8 mouse cellular contexts compared by ENCODE assay signal in the genomic region with DNA sequence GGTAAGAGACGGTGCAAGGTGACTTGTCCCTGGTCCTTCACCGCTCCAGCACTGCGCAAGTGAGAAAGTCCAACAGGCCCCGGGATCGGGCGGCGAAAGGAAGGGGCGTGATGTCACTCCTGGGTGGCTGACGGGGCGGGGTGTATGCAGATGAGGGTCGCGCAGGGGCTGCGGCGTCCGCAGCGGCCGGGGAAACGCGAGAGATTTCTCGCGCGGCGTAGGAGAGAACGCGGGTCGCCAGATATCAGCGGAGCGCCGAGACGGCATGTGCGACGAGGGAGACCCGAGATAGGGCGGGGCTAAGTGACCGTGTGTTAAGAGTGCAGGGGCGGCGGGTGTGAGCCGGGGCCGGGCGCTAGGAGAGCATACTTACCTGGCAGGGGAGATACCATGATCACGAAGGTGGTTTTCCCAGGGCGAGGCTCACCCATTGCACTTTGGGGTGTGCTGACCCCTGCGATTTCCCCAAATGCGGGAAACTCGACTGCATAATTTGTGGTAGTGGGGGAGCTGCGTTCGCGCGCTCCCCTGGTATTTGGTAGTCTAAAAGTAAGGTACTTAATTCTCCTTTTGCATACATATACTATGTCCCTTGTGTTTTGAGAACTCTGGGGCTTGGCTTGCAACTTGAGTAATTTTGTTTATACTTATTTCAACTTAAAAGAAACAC. TPM values are rescaled to one million over a fixed set of nuclear protein-coding genes. Genes with fewer than 3 reads are reported as not detected.
A peak's percentile ranks its signal among the peaks of the same experiment; 100 is the strongest.
DNase-seq lines count a peak whose midpoint lies in the region; ATAC-seq lines count a peak whose summit lies in the region.
"Not testable (repeated sequence)": the region's sequence is repeated elsewhere in the genome, so short reads cannot be mapped to it uniquely, and the experiment has no call there.

No protein-coding gene starts in this region.

- peaks cover 23% of the 10 kb centered on the region for H3K27me3 ChIP-seq in embryonic facial prominence, embryonic 11.5 days (ENCODE audit: control insufficient read depth, insufficient read depth, low read length)
- H3K27me3 ChIP-seq in limb, embryonic 13.5 days, result peaks cover 84% of the 10 kb centered on the region

- not testable (repeated sequence) for H3K4me1 ChIP-seq in embryonic facial prominence, embryonic 11.5 days (ENCODE audit: control insufficient read depth, insufficient read depth, low read length); limb, embryonic 13.5 days

- 0% methylated on average over 44 of the region's 49 CpGs for WGBS in embryonic facial prominence, embryonic 11.5 days
- WGBS in limb, embryonic 13.5 days, result under 1% methylated on average over 49 of the region's 49 CpGs

- not testable (repeated sequence) for H3K36me3 ChIP-seq in embryonic facial prominence, embryonic 11.5 days (replicated peaks; ENCODE audit: control insufficient read depth, insufficient read depth, low read depth, low read length); limb, embryonic 13.5 days

- peak overlapping the region; percentile 50 for H3K9ac ChIP-seq in embryonic facial prominence, embryonic 11.5 days (replicated peaks; ENCODE audit: low read length)
- H3K9ac ChIP-seq in limb, embryonic 13.5 days, result peak overlapping the region; percentile 63

- DNase-seq in R1 (ENCODE audit: low read depth, low spot score), result peak; percentile 93
- peak; percentile 80 for DNase-seq in embryonic facial prominence, embryonic 11.5 days (ENCODE audit: low spot score)
- peak; percentile 25 to 41 for DNase-seq in heart, adult 18-20 months
- peak; percentile 84 for DNase-seq in hindlimb bud, embryonic 11.5 days (ENCODE audit: extremely low spot score, low read depth, low spot score)
- peak; percentile 36 to 41 for DNase-seq in lung, postnatal 4 days
- DNase-seq in urinary bladder, postnatal 14 days (ENCODE audit: low spot score), result peak; percentile 37

- H3K4me2 ChIP-seq in embryonic facial prominence, embryonic 11.5 days (ENCODE audit: low read depth, low read length), result peak overlapping the region; percentile 56
- peak overlapping the region; percentile 68 for H3K4me2 ChIP-seq in limb, embryonic 13.5 days (replicated peaks)

- H3K27ac ChIP-seq in embryonic facial prominence, embryonic 11.5 days (replicated peaks; ENCODE audit: low read depth, low read length); limb, embryonic 13.5 days: not testable (repeated sequence)

- H3K4me3 ChIP-seq in embryonic facial prominence, embryonic 11.5 days (ENCODE audit: low read depth, low read length), result peak overlapping the region; percentile 32
- peak overlapping the region; percentile 44 for H3K4me3 ChIP-seq in limb, embryonic 13.5 days

- peak; percentile 90 for ATAC-seq in embryonic facial prominence, embryonic 11.5 days (replicated peaks; ENCODE audit: insufficient number of reproducible peaks, low FRiP score, low TSS enrichment, low read depth)
- ATAC-seq in limb, embryonic 13.5 days (ENCODE audit: low FRiP score, low read depth), result peak; percentile 81
- 0 out of 2 replicates have a peak, but pooled peaks have one; percentile 16 for ATAC-seq in neutrophil, adult 5-6 weeks (ENCODE audit: extremely low read depth, insufficient number of reproducible peaks, low FRiP score, poor library complexity, severe bottlenecking)

- not testable (repeated sequence) for H3K9me3 ChIP-seq in embryonic facial prominence, embryonic 11.5 days (replicated peaks; ENCODE audit: control insufficient read depth, low read length); limb, embryonic 13.5 days

RNA-seq across cellular contexts. Expression of gene Fcgr1, which starts 34.4 kb away (rescaled TPM):
- 1.3 and 2.1 TPM in 2 replicates for polyA plus RNA-seq in embryonic facial prominence, embryonic 11.5 days (2014; fragmentation: Nextera tagmentation; extraction: Ambion mirVana)
- total RNA-seq in heart, adult 18-20 months (2021), result 1 to 10 TPM in 1 of 2 experiments, under 1 TPM in 1; 0.39 to 1.1 TPM
- polyA plus RNA-seq in limb, embryonic 13.5 days (2015; fragmentation: Nextera tagmentation; extraction: Ambion mirVana), result 1.7 TPM in 2 replicates
- total RNA-seq in neutrophil, adult 5-6 weeks (2017), result 3.7 and 4.9 TPM in 2 replicates

RNA-seq across cellular contexts. Expression of gene Hist2h2bb, which starts 58.6 kb away (rescaled TPM):
- 18.6 and 25.6 TPM in 2 replicates for polyA plus RNA-seq in embryonic facial prominence, embryonic 11.5 days (2014; fragmentation: Nextera tagmentation; extraction: Ambion mirVana)
- total RNA-seq in heart, adult 18-20 months (2021), result 10 to 100 TPM; 30.7 to 37.2 TPM
- polyA plus RNA-seq in limb, embryonic 13.5 days (2015; fragmentation: Nextera tagmentation; extraction: Ambion mirVana), result 13.3 and 15.5 TPM in 2 replicates
- total RNA-seq in neutrophil, adult 5-6 weeks (2017), result 290 and 294 TPM in 2 replicates

RNA-seq across cellular contexts. Expression of gene Hist2h3b, which starts 59.7 kb away (rescaled TPM):
- 79.1 and 90.2 TPM in 2 replicates for polyA plus RNA-seq in embryonic facial prominence, embryonic 11.5 days (2014; fragmentation: Nextera tagmentation; extraction: Ambion mirVana)
- 10 to 100 TPM; 16.8 to 21.7 TPM for total RNA-seq in heart, adult 18-20 months (2021)
- 85.5 and 91.9 TPM in 2 replicates for polyA plus RNA-seq in limb, embryonic 13.5 days (2015; fragmentation: Nextera tagmentation; extraction: Ambion mirVana)
- total RNA-seq in neutrophil, adult 5-6 weeks (2017), result 18.0 and 33.1 TPM in 2 replicates

Comparison
In these comparisons a context has a peak if more than half of its experiments do, and no peak if none do; other contexts are left out.
1. DNase-seq: peak in every context shown above with its lines; median percentile 93 in R1; 84 in hindlimb bud, embryonic 11.5 days; 80 in embryonic facial prominence, embryonic 11.5 days; 38 in lung, postnatal 4 days; 37 in urinary bladder, postnatal 14 days; 33 in heart, adult 18-20 months.
2. ATAC-seq: peak in every context shown above with its lines; median percentile 90 in embryonic facial prominence, embryonic 11.5 days; 81 in limb, embryonic 13.5 days; 16 in neutrophil, adult 5-6 weeks.